Mouse (Mus musculus) hindbrain, embryonic 11.5 days (tissue): Measurements from ENCODE around the gene Aph1a. TPM values are rescaled to one million over a fixed set of nuclear protein-coding genes. Genes with fewer than 3 reads are reported as not detected.

Source experiments
- ATAC-seq: fragments of 200-750 bp; cut with Nextera tagmentation; 2 replicates; pipeline ENCODE4 v1.8.0; 2017; ENCODE audit warnings: mild to moderate bottlenecking, moderate TSS enrichment, moderate library complexity; ENCODE audit not compliant: low FRiP score
- DNase-seq: peaks from one replicate; pipeline ENCODE4 v3.0.0-alpha.2; 2015; ENCODE audit warnings: low spot score
- H3K27ac ChIP-seq: fragments of 300-500 bp; sonication (generic); 2 replicates; pipeline ENCODE4 v1.5.1; 2014; ENCODE audit warnings: mild to moderate bottlenecking, low read depth, low read length
- H3K27me3 ChIP-seq: fragments of 300-500 bp; sonication (generic); 2 replicates; pipeline ENCODE4 v1.6.1; 2014; ENCODE audit warnings: mild to moderate bottlenecking, low read length, moderate library complexity, mixed read lengths; ENCODE audit not compliant: control insufficient read depth, insufficient read depth
- H3K36me3 ChIP-seq: fragments of 300-500 bp; sonication (generic); 2 replicates; pipeline ENCODE4 v1.6.1; 2014; ENCODE audit warnings: mild to moderate bottlenecking, low read length, moderate library complexity, mixed read lengths; ENCODE audit not compliant: control insufficient read depth, insufficient read depth
- H3K4me1 ChIP-seq: fragments of 300-500 bp; sonication (generic); replicated peaks from 2 replicates; pipeline ENCODE4 v1.6.1; 2014; ENCODE audit warnings: low read length, mixed read lengths; ENCODE audit not compliant: control insufficient read depth, insufficient read depth
- H3K4me2 ChIP-seq: fragments of 300-500 bp; sonication (generic); replicated peaks from 2 replicates; pipeline ENCODE4 v1.6.1; 2014; ENCODE audit warnings: mild to moderate bottlenecking, low read depth, low read length
- H3K4me3 ChIP-seq: fragments of 300-500 bp; sonication (generic); 2 replicates; pipeline ENCODE4 v1.5.1; 2014; ENCODE audit warnings: low read depth, low read length
- H3K9ac ChIP-seq: fragments of 300-500 bp; sonication (generic); 2 replicates; pipeline ENCODE4 v1.6.1; 2014; ENCODE audit warnings: low read depth, low read length
- H3K9me3 ChIP-seq: fragments of 300-500 bp; sonication (generic); 2 replicates; pipeline ENCODE4 v1.6.1; 2016; ENCODE audit warnings: low read length; ENCODE audit not compliant: control insufficient read depth
- WGBS: fragments of 180-500 bp; shearing (Covaris S2); extraction: QIAGEN DNeasy Blood & Tissue Kit; methylation state at CpG from one replicate; pipeline ENCODE4 v1.1.7; 2014; 5-methylcytosine and 5-hydroxymethylcytosine counted together
- polyA plus RNA-seq: library from polyadenylated mRNA; unstranded; fragments of >200 nt; fragmentation: Nextera tagmentation; extraction: Ambion mirVana; gene quantifications from 2 replicates; pipeline ENCODE4 v1.2.1, GENCODE M21; 2014

Gene Aph1a
- polyA plus RNA-seq, 1 experiment from 2014 or later, result 28.5 TPM

DNA sequence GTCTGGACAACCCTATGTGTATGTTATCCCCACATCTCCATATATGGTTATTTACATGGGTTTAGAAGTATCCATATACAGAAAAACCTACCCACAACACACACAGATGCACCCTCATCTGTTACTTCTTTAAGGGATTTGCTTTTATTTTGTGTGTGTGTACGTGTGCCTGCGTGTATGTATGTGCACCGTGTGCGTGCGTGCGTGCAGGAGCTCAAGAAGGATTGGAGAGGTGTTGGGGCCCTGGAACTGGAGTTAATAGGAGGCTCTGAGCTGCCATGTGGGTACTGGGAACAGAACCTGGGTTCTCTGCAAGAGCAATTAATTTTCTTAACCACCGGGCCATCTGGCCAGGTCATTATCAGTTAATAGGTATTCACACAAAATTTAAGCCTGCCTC, 21.7 kb upstream of the Aph1a start:
- no peak for ATAC-seq
- Histone ChIP-seq H3K9me3 (no peaks in the 10 kb centered on the region), H3K9ac (peak overlapping the region; percentile 53; the same call in 1 of the 2 replicates), H3K4me1 (peaks cover 4% of the 10 kb centered on the region; the same call in 1 of the 2 replicates), H3K27me3 (no peaks in the 10 kb centered on the region), H3K4me2 (peak overlapping the region; percentile 40), H3K27ac (no peak overlapping the region), H3K36me3 (peaks cover 2% of the 10 kb centered on the region; the same call in 1 of the 2 replicates), H3K4me3 (peak overlapping the region; percentile 42)
- DNase-seq, result no peak
- WGBS, result 79% methylated on average over 7 of the region's 7 CpGs

DNA sequence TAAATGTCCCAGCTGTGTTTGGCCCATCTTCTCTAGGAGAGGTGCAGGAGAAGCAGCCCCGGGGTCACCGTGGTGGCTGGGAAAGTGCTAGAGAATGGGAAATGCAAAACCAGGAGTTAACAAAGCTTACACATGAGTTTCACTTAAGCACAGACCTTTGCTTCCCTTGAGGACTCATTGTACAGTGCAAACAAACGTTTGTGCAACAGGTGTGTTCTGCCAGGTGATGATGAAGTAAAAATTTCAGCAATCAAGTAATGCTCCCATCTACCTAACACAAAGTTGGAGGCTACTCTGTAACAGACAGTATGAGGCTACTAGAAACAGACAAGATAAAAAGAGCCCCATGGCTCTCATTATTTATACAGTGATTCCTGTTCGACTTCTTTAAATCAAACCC, 14.7 kb upstream of the Aph1a start:
- Histone ChIP-seq H3K9ac (no peak overlapping the region), H3K4me3 (no peak overlapping the region), H3K27ac (no peak overlapping the region), H3K27me3 (no peaks in the 10 kb centered on the region), H3K4me2 (no peak overlapping the region), H3K36me3 (no peaks in the 10 kb centered on the region), H3K9me3 (no peaks in the 10 kb centered on the region), H3K4me1 (0 out of 2 replicates have a peak, but pooled peaks cover 2% of the 10 kb centered on the region)
- ATAC-seq, result no peak
- 93% methylated on average over 4 of the region's 4 CpGs for WGBS
- no peak for DNase-seq

DNA sequence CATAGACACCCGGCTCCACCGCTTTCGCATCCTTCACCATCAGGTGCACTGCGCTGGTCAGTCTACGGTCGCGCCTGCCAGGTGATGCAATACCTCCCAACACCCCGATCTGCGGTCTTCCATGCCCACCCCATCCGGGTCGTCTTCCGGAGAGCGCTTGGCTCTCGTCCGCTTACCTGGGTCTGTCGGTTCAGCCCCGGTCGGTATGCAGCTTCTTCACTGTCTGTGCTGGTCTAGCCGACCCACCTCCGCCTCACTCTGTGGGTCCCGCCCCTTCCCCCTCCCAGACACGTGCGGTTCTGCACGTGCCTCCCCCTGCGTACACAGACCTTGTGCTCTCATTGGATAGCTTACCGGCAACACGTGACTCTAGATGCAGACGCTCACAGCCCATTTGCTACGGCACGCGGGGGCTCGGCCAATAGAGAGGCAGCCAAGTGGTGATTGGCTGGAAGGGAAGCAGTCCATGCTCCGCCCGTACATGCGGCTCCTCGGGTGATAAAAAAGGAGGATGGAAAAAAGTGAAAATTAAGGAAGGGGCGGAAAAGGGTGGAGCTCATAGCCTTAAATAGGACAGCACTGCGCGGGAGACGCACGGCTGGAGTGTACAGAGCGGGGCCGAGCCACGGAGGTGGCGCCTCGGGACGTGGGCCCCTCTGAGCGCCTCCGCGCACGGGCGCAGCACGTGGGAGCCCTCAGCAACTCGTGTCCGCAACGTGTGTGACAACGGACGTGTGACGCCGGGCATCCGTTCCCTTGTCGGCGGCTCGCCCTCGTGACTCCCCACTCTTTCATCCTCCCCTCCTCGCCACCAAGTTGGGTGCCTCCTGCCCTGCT, 11.6 kb upstream of the Aph1a start, which contains the start of gene Ciart:
Gene Ciart (minus strand): TSS at position 273 of the 837 bp plus-strand sequence.
- H3K27ac ChIP-seq, result no peak within 1 kb of the TSS
- no peaks in the 10 kb centered on the region for H3K27me3 ChIP-seq
- DNase-seq (peak; percentile 93), ATAC-seq (peak; percentile 99)
- H3K4me1 ChIP-seq, result 0 out of 2 replicates have a peak, but pooled peaks cover 2% of the 10 kb centered on the region
- WGBS, result under 1% methylated on average over 58 of the region's 66 CpGs
- H3K9me3 ChIP-seq, result no peaks in the 10 kb centered on the region
- H3K36me3 ChIP-seq, result no peaks in the 10 kb centered on the region
- peak within 1 kb of the TSS; percentile 16; the same call in 1 of the 2 replicates for H3K9ac ChIP-seq
- peak within 1 kb of the TSS; percentile 98 for H3K4me2 ChIP-seq
- H3K4me3 ChIP-seq, result peak within 1 kb of the TSS; percentile 50

DNA sequence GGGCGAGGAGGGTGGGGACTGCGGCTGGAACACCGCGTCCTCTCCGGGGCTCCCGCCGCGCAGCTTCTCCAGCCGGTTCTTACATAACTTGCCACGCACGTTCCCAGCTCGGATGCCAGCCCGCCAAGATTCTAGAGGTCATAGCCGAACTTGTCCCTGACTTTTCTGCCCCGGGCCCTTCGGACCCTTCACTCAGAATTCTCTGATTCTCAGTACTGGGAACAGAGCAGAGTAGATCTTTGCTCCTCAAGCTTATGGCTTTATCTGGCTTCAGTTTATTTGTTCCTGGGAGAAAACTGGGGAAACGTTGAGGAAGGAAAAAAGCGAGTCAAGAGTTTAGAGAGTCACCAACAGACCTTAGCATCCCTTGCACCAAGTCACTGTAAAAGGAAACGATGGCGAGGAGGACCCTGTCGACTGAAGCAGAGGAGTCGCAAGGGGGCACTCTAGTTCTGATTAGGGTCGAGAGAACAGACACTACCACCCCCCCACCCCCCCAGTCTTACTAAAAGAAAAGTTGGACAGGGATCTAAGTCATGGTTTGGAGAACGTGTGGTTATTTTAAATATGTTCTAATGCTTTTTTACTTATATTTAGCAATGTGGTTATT, 10.8 kb upstream of the Aph1a start:
- Histone ChIP-seq H3K4me1 (0 out of 2 replicates have a peak, but pooled peaks cover 2% of the 10 kb centered on the region), H3K4me2 (peak overlapping the region; percentile 98), H3K9ac (peak overlapping the region; percentile 7; the same call in 1 of the 2 replicates), H3K27ac (no peak overlapping the region), H3K27me3 (no peaks in the 10 kb centered on the region), H3K36me3 (no peaks in the 10 kb centered on the region), H3K4me3 (peak overlapping the region; percentile 50), H3K9me3 (no peaks in the 10 kb centered on the region)
- DNase-seq (peak; percentile 77), ATAC-seq (no peak)
- WGBS, result 3% methylated on average over 24 of the region's 24 CpGs

DNA sequence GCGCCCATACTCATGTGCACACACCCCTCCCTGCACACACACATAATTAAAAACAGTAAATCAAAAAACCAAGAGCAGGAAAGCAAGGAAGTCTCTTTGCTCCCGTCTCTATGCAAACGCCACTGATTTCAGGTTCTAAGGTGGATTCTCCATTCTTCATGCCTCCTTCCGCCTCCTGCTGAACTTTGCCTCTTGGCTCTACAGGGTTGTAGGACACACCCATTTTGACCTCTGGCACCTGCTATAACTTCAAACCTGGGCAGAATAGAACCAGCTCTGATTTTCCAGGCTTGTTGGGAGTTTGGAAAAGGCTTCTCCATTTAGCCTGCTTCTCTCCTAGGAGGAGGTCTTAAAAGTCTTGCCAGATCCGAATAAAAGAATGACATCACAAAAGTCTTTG, 9.4 kb upstream of the Aph1a start:
- Histone ChIP-seq H3K9ac (no peak overlapping the region), H3K4me3 (no peak overlapping the region), H3K4me2 (no peak overlapping the region), H3K9me3 (no peaks in the 10 kb centered on the region), H3K36me3 (no peaks in the 10 kb centered on the region), H3K27ac (no peak overlapping the region), H3K4me1 (0 out of 2 replicates have a peak, but pooled peaks cover 2% of the 10 kb centered on the region), H3K27me3 (no peaks in the 10 kb centered on the region)
- DNase-seq, result no peak
- 92% methylated on average over 5 of the region's 5 CpGs for WGBS
- no peak for ATAC-seq

DNA sequence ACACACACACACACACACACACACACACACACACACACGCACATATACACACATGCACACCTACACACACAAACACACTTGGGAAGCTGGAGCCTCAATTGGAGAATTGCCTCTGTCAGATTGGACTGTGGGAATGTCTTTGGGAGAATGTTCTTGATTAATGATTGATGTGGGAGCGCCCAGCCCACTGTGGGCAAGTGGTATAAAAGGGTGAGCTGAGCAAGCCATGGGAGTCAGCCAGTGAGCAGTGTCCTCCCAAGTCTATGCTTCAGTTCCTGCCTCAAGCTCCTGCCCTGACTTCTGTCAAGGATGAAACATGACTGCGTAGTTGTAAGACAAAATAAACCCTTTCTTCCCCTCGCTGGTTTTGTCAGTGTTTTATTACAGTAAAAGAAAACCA, 6.2 kb upstream of the Aph1a start:
- Histone ChIP-seq H3K4me2 (no peak overlapping the region), H3K4me3 (no peak overlapping the region), H3K27ac (no peak overlapping the region), H3K9me3 (no peaks in the 10 kb centered on the region), H3K36me3 (no peaks in the 10 kb centered on the region), H3K4me1 (0 out of 2 replicates have a peak, but pooled peaks cover 2% of the 10 kb centered on the region), H3K27me3 (no peaks in the 10 kb centered on the region), H3K9ac (no peak overlapping the region)
- DNase-seq, result no peak
- no peak for ATAC-seq
- 81% methylated on average over 4 of the region's 4 CpGs for WGBS

DNA sequence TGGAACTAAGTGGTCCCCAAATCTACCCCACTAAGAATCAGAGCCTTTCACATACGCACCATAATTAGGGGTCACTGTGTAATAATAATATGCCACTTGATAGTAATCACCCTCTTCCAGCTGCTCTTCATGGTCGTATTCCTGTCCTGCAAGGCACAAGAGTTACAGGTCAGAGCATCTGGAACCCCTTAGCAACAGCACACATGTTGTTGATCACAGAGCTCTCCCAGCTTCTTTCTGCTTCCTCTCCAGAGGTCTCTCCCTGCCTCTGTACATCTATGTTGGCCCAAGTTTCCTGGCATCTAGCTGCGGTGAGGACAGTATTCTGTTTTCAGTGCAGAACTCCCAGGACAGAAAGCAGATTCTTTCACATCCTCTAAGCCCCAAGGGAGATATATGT, 4.1 kb upstream of the Aph1a start:
- Histone ChIP-seq H3K27ac (no peak overlapping the region), H3K9ac (no peak overlapping the region), H3K9me3 (no peaks in the 10 kb centered on the region), H3K4me1 (no peaks in the 10 kb centered on the region), H3K4me2 (no peak overlapping the region), H3K4me3 (no peak overlapping the region), H3K36me3 (no peaks in the 10 kb centered on the region), H3K27me3 (no peaks in the 10 kb centered on the region)
- DNase-seq, result no peak
- no peak for ATAC-seq
- WGBS, result 76% methylated on average over 3 of the region's 3 CpGs

DNA sequence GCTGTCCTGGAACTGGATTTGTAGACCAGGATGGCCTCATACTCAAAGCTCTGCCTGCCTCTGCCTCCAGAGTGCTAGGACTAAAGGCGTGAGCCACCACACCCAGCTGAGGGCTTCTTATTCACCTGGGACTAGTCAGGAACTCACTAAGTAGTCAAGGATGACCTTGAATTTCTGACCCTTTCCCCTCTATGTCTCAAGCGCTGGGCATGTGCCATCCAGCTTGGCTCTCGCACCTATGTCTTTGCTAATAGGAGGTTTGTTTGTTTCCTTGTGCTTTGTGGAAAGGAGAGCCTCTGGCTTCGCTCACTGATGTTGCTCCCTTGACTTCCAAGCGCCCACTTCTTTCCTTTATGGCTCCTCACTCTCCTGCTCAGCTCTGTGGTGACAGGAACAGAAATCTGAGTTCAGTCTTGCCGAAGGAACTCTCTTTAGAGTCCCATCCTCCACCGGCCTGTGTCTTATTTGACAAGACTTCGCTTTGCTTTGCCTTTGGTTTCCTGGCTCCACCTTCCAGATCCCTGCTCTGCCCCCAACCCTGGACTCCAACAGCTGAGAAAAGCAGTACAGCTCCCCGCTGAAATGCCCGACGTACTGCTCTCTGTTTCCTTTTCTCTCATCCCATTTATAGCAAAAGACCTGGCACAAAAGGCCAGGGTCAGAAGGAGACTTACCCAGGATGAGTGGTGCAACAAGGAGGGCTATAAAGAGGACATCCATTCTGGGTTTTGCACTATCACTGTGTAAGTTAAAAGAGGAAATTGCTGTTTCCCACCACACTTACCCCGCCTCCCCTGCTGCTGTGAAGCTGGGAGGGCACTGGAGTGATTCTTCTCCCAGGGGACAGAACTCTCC, 2.3 kb upstream of the Aph1a start, which contains the start of gene BC028528:
Gene BC028528 (minus strand): TSS at position 795 of the 855 bp plus-strand sequence.
- H3K4me2 ChIP-seq, result no peak within 1 kb of the TSS
- H3K36me3 ChIP-seq, result no peaks in the 10 kb centered on the region
- peak within 1 kb of the TSS; percentile 31; the same call in 1 of the 2 replicates for H3K9ac ChIP-seq
- no peak within 1 kb of the TSS for H3K4me3 ChIP-seq
- H3K27ac ChIP-seq, result peak within 1 kb of the TSS; percentile 47
- H3K4me1 ChIP-seq, result no peaks in the 10 kb centered on the region
- no peaks in the 10 kb centered on the region for H3K27me3 ChIP-seq
- 30% methylated on average over 12 of the region's 12 CpGs for WGBS
- no peaks in the 10 kb centered on the region for H3K9me3 ChIP-seq
- ATAC-seq, result no peak
- DNase-seq, result peak; percentile 34
